Mouse (Mus musculus) liver, embryonic 13.5 days (tissue): ENCODE results near the gene Tssk2. TPM values are rescaled to one million over a fixed set of nuclear protein-coding genes. Genes with fewer than 3 reads are reported as not detected.

Experiments used
- ATAC-seq: fragments of 200-750 bp; cut with Nextera tagmentation; 2 replicates; pipeline ENCODE4 v1.8.0; 2017; ENCODE audit warnings: low read depth, mild to moderate bottlenecking, moderate number of reproducible peaks, moderate library complexity
- DNase-seq: peaks from one replicate; pipeline ENCODE4 v3.0.0; 2022
- H3K27ac ChIP-seq: fragments of 300-500 bp; sonication (generic); 2 replicates; pipeline ENCODE4 v1.5.1; 2015; ENCODE audit warnings: moderate library complexity, mild to moderate bottlenecking, inconsistent platforms
- H3K27me3 ChIP-seq: fragments of 300-500 bp; sonication (generic); 2 replicates; pipeline ENCODE4 v1.6.1; 2015; ENCODE audit warnings: mild to moderate bottlenecking, inconsistent platforms
- H3K36me3 ChIP-seq: fragments of 300-500 bp; sonication (generic); 2 replicates; pipeline ENCODE4 v1.6.1; 2015; ENCODE audit warnings: mild to moderate bottlenecking, inconsistent platforms
- H3K4me1 ChIP-seq: fragments of 300-500 bp; sonication (generic); replicated peaks from 2 replicates; pipeline ENCODE4 v1.6.1; 2015; ENCODE audit warnings: inconsistent platforms
- H3K4me2 ChIP-seq: fragments of 300-500 bp; sonication (generic); 2 replicates; pipeline ENCODE4 v1.6.1; 2015; ENCODE audit warnings: inconsistent platforms, mild to moderate bottlenecking, moderate library complexity
- H3K4me3 ChIP-seq: fragments of 300-500 bp; sonication (generic); replicated peaks from 2 replicates; pipeline ENCODE4 v1.5.1; 2015; ENCODE audit warnings: mild to moderate bottlenecking, inconsistent platforms
- H3K9ac ChIP-seq: fragments of 300-500 bp; sonication (generic); 2 replicates; pipeline ENCODE4 v1.6.1; 2015; ENCODE audit warnings: mild to moderate bottlenecking, inconsistent platforms
- H3K9me3 ChIP-seq: fragments of 300-500 bp; sonication (generic); replicated peaks from 2 replicates; pipeline ENCODE4 v1.6.1; 2016; ENCODE audit warnings: inconsistent platforms
- WGBS: fragments of 180-500 bp; shearing (Covaris S2); methylation state at CpG from one replicate; pipeline ENCODE4 v1.1.7; 2015; ENCODE audit not compliant: insufficient replicate concordance; 5-methylcytosine and 5-hydroxymethylcytosine counted together
- polyA plus RNA-seq: library from polyadenylated mRNA; unstranded; fragments of >200 nt; fragmentation: Nextera tagmentation; extraction: Ambion mirVana; gene quantifications from 2 replicates; pipeline ENCODE4 v1.2.1, GENCODE M21; 2015

The Tssk2 gene
- polyA plus RNA-seq, 1 experiment from 2014 or later, result not detected

DNA sequence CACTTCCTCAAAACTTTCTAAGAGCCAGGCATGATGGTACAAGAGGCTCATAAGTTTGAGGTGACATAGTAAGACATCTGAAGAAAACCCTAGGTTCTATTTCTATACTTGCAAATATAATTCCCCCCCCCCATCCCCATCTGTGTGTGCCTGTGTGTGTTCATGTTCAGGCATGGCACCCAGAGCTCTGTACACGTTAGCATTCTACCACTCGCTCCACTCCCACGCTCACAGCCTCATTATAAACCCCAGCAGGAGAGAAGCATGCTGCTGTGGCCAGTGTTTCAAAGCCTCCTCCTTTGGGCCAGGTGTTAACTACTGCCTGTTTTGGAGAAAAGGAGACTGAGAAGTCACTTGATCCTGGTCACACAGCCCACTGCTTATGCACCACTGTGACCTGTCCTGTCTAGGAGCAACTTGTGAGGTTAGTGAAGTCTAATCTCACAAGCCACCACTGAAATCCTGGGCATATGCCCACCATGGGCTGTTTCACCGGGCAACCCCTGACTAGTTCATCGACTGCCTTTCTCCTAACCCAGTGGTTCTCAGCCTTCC, 33.5 kb downstream of the Tssk2 start:
- H3K9ac ChIP-seq, result no peak overlapping the region
- H3K4me2 ChIP-seq, result no peak overlapping the region
- H3K9me3 ChIP-seq, result no peaks in the 10 kb centered on the region
- H3K4me1 ChIP-seq, result peaks cover 54% of the 10 kb centered on the region
- no peak overlapping the region for H3K4me3 ChIP-seq
- H3K27ac ChIP-seq, result 0 out of 2 replicates have a peak overlapping the region, but pooled peaks have one; percentile 29
- ATAC-seq, result no peak
- H3K27me3 ChIP-seq, result no peaks in the 10 kb centered on the region
- DNase-seq, result no peak
- whole genome bisulfite sequencing, result 75% methylated on average over 5 of the region's 5 CpGs
- no peaks in the 10 kb centered on the region for H3K36me3 ChIP-seq

DNA sequence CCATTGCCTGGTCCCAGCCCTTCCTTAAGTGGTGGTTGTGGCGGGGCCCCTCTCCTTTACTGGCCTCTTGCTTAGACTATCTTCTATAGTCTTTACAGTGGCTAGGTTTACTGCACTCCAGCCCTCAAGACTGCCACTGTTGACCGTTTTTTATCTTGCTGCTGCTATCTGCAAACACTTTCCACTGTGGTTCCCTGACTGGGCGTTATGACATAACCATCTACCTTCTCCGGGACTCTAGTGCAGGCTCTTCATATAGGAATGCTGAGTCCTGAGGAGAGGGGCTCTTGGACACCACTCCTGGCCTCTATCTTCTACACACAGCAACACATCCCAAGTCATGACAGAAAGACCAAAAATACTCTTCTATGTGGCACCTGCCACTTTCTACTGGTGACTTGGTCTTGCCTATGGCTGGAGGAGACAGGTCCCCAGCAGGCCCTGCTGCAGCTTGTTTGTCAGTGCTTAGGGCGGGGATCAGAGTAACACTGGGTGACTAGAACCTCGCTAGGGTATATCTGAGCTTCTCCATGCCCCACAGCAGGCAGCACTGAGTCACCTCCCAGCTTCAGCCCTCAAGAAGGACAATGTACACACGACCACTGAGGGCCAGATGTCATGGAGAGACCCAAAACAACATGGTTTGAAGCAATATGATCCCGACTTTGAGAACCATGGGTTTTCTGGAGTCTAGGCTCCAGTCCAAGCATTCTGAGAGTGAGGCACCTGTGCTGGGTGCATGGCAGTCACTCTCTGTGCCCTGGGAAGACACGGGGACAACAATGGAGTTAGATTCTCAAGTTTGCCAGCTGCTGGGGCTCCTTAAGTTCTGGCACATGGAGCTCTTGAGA, 35.4 kb downstream of the Tssk2 start:
- Histone ChIP-seq H3K9me3 (no peaks in the 10 kb centered on the region), H3K4me3 (no peak overlapping the region), H3K4me2 (no peak overlapping the region), H3K9ac (peak overlapping the region; percentile 34), H3K27ac (peak overlapping the region; percentile 87), H3K36me3 (no peaks in the 10 kb centered on the region), H3K4me1 (peaks cover 60% of the 10 kb centered on the region), H3K27me3 (no peaks in the 10 kb centered on the region)
- ATAC-seq, result peak; percentile 76
- peak; percentile 29 for DNase-seq
- 27% methylated on average over 9 of the region's 9 CpGs for WGBS

DNA sequence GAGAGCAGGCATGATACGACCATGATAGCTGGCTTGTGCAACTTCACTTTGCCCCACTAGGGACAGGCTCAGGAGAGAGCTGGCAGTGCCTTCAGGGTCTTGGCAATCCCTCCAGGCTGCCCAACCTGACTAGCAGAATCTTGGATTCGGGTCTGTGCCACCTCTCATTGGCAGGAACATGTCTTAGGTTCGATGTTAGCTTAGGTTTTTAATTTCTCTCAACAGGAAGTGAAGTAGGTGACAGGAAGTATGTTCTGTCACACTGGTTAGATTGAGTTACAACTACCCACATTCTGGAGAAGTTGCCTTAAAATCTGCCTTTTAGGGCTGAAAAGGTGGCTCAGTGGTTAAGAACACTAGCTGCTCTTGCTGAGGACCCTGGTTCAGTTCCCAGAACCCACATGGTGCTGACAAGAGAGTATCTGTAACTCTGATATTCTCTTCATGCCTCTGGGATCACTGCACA, 36.0 kb downstream of the Tssk2 start:
- no peak for DNase-seq
- H3K27ac ChIP-seq, result peak overlapping the region; percentile 87
- H3K4me2 ChIP-seq, result no peak overlapping the region
- H3K27me3 ChIP-seq, result no peaks in the 10 kb centered on the region
- H3K9me3 ChIP-seq, result no peaks in the 10 kb centered on the region
- 27% methylated on average over 3 of the region's 3 CpGs for WGBS
- peak overlapping the region; percentile 34 for H3K9ac ChIP-seq
- no peak overlapping the region for H3K4me3 ChIP-seq
- peaks cover 60% of the 10 kb centered on the region for H3K4me1 ChIP-seq
- no peak for ATAC-seq
- no peaks in the 10 kb centered on the region for H3K36me3 ChIP-seq

GRCm38 (mm10) chr16:17936776-17937175, 38.3 kb downstream of the Tssk2 start:
- DNase-seq, result no peak
- Histone ChIP-seq H3K36me3 (no peaks in the 10 kb centered on the region), H3K4me3 (no peak overlapping the region), H3K9me3 (no peaks in the 10 kb centered on the region), H3K27ac (peak overlapping the region; percentile 47), H3K4me2 (no peak overlapping the region), H3K9ac (no peak overlapping the region), H3K27me3 (no peaks in the 10 kb centered on the region), H3K4me1 (peaks cover 59% of the 10 kb centered on the region)
- 75% methylated on average over 10 of the region's 10 CpGs for WGBS
- no peak for ATAC-seq

DNA sequence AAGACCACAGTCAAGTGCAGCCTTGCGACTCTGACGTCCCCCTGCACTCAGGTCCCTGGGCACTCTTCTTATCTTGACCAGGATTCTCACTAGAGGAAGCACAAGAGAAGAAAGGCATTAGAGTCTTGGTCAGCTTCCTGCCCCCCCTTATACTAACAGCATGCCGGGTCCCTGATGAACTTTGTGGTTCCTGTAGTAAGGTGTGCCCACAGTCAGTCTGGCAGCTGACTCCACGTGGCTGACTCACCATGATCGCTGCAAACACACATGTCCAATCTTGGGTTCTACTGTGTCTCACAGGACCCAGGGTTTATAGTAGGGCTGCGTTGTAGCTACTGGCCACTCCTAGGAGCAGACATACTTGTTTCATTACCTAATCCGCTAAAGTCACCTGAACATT, 39.8 kb downstream of the Tssk2 start:
- no peaks in the 10 kb centered on the region for H3K36me3 ChIP-seq
- ATAC-seq (no peak), DNase-seq (no peak)
- H3K4me2 ChIP-seq, result peak overlapping the region; percentile 44; the same call in 1 of the 2 replicates
- H3K9ac ChIP-seq, result peak overlapping the region; percentile 20; the same call in 1 of the 2 replicates
- no peaks in the 10 kb centered on the region for H3K27me3 ChIP-seq
- H3K9me3 ChIP-seq, result no peaks in the 10 kb centered on the region
- H3K4me1 ChIP-seq, result peaks cover 52% of the 10 kb centered on the region
- peak overlapping the region; percentile 85 for H3K27ac ChIP-seq
- H3K4me3 ChIP-seq, result no peak overlapping the region
- 25% methylated on average over 7 of the region's 7 CpGs for WGBS

GRCm38 (mm10) chr16:17938821-17939220, 40.4 kb downstream of the Tssk2 start:
- H3K9ac ChIP-seq, result peak overlapping the region; percentile 20; the same call in 1 of the 2 replicates

DNA sequence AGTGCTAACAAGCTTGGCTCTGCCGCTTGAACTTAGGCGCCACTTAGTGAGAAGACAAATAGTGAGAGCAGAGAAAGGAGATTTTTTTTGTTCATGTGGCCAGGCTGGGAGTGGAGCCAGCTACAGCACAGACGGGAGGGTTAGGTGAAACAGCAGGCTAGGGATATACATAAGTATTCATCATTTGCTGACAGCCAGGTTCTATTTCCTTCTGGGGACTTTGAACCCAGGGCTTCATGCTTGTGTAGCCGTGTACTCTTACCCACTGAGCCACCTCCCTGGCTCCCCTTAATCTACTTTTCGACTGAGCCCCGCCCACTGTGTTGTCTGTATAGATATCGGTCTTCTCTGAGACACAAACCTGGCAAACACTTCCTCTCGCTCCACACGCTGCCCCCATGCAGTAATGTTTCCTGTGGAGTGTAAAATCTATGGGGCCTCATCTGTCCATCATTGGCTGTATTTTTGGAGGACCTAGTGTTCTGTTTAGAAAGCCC, 40.9 kb downstream of the Tssk2 start:
- peak; percentile 88 for ATAC-seq
- H3K4me1 ChIP-seq, result peaks cover 40% of the 10 kb centered on the region
- no peak overlapping the region; the same call in 1 of the 2 replicates for H3K4me3 ChIP-seq
- H3K27me3 ChIP-seq, result no peaks in the 10 kb centered on the region
- H3K27ac ChIP-seq, result peak overlapping the region; percentile 85
- peak overlapping the region; percentile 44 for H3K4me2 ChIP-seq
- WGBS, result 19% methylated on average over 9 of the region's 9 CpGs
- DNase-seq, result peak; percentile 68
- H3K9ac ChIP-seq, result peak overlapping the region; percentile 20; the same call in 1 of the 2 replicates
- no peaks in the 10 kb centered on the region for H3K9me3 ChIP-seq
- H3K36me3 ChIP-seq, result no peaks in the 10 kb centered on the region

More at GRCm38 (mm10) chr16:17938821-17939220, 40.4 kb downstream of the Tssk2 start:
- H3K9me3 ChIP-seq, result no peaks in the 10 kb centered on the region
- WGBS, result 5% methylated on average over 7 of the region's 7 CpGs
- no peaks in the 10 kb centered on the region for H3K27me3 ChIP-seq
- H3K4me1 ChIP-seq, result peaks cover 45% of the 10 kb centered on the region
- H3K4me2 ChIP-seq, result peak overlapping the region; percentile 44
- DNase-seq (peak; percentile 80), ATAC-seq (peak; percentile 89)
- H3K36me3 ChIP-seq, result no peaks in the 10 kb centered on the region
- H3K27ac ChIP-seq, result peak overlapping the region; percentile 85
- no peak overlapping the region for H3K4me3 ChIP-seq

- 60% methylated on average over 8 of the region's 8 CpGs for WGBS
- Histone ChIP-seq H3K9ac (no peak overlapping the region), H3K27me3 (no peaks in the 10 kb centered on the region), H3K4me3 (no peak overlapping the region), H3K36me3 (no peaks in the 10 kb centered on the region), H3K27ac (no peak overlapping the region), H3K9me3 (no peaks in the 10 kb centered on the region), H3K4me2 (no peak overlapping the region), H3K4me1 (peaks cover 15% of the 10 kb centered on the region)
- ATAC-seq, result no peak
- no peak for DNase-seq
These were observed 45.0 kb downstream of the Tssk2 start for GRCm38 (mm10) chr16:17943466-17943865.

GRCm38 (mm10) chr16:17945081-17945831, 46.8 kb downstream of the Tssk2 start:
- Histone ChIP-seq H3K9ac (no peak overlapping the region), H3K36me3 (no peaks in the 10 kb centered on the region), H3K9me3 (no peaks in the 10 kb centered on the region), H3K27ac (no peak overlapping the region), H3K4me3 (no peak overlapping the region), H3K4me1 (no peaks in the 10 kb centered on the region), H3K27me3 (no peaks in the 10 kb centered on the region), H3K4me2 (no peak overlapping the region)
- DNase-seq (no peak), ATAC-seq (no peak)
- 49% methylated on average over 7 of the region's 7 CpGs for WGBS

GRCm38 (mm10) chr16:17949421-17949877, 51.0 kb downstream of the Tssk2 start:
- Histone ChIP-seq H3K9me3 (no peaks in the 10 kb centered on the region), H3K27ac (no peak overlapping the region), H3K4me2 (no peak overlapping the region), H3K9ac (no peak overlapping the region), H3K4me1 (no peaks in the 10 kb centered on the region), H3K4me3 (no peak overlapping the region), H3K36me3 (no peaks in the 10 kb centered on the region), H3K27me3 (no peaks in the 10 kb centered on the region)
- ATAC-seq, result no peak
- DNase-seq, result no peak
- WGBS, result 37% methylated on average over 2 of the region's 2 CpGs
